Mouse (Mus musculus) embryonic facial prominence, embryonic 15.5 days (tissue): Measurements from ENCODE around the gene Amy1. TPM values are rescaled to one million over a fixed set of nuclear protein-coding genes. Genes with fewer than 3 reads are reported as not detected.
"Not testable (repeated sequence)": the region's sequence is repeated elsewhere in the genome, so short reads cannot be mapped to it uniquely, and the experiment has no call there.

Experiments
- ATAC-seq: fragments of 200-750 bp; cut with Nextera tagmentation; 2 replicates; pipeline ENCODE4 v1.8.0; 2017; ENCODE audit warnings: low read depth, moderate TSS enrichment; ENCODE audit not compliant: insufficient number of reproducible peaks, low FRiP score, low TSS enrichment
- H3K27ac ChIP-seq: fragments of 300-500 bp; sonication (generic); replicated peaks from 2 replicates; pipeline ENCODE4 v1.5.1; 2015; ENCODE audit warnings: mild to moderate bottlenecking, inconsistent platforms
- H3K27me3 ChIP-seq: fragments of 300-500 bp; sonication (generic); 2 replicates; pipeline ENCODE4 v1.6.1; 2015; ENCODE audit warnings: inconsistent platforms
- H3K36me3 ChIP-seq: fragments of 300-500 bp; sonication (generic); 2 replicates; pipeline ENCODE4 v1.6.1; 2015; ENCODE audit warnings: mild to moderate bottlenecking, inconsistent platforms
- H3K4me1 ChIP-seq: fragments of 300-500 bp; sonication (generic); 2 replicates; pipeline ENCODE4 v1.6.1; 2015; ENCODE audit warnings: inconsistent platforms
- H3K4me2 ChIP-seq: fragments of 300-500 bp; sonication (generic); replicated peaks from 2 replicates; pipeline ENCODE4 v1.6.1; 2015; ENCODE audit warnings: mild to moderate bottlenecking, inconsistent platforms
- H3K4me3 ChIP-seq: fragments of 300-500 bp; sonication (generic); replicated peaks from 2 replicates; pipeline ENCODE4 v1.5.1; 2015; ENCODE audit warnings: mild to moderate bottlenecking, inconsistent platforms
- H3K9ac ChIP-seq: fragments of 300-500 bp; sonication (generic); 2 replicates; pipeline ENCODE4 v1.6.1; 2015; ENCODE audit warnings: inconsistent platforms
- H3K9me3 ChIP-seq: fragments of 300-500 bp; sonication (generic); replicated peaks from 2 replicates; pipeline ENCODE4 v1.6.1; 2016; ENCODE audit warnings: inconsistent platforms
- WGBS: fragments of 180-500 bp; shearing (Covaris S2); methylation state at CpG from one replicate; pipeline ENCODE4 v1.1.7; 2015; 5-methylcytosine and 5-hydroxymethylcytosine counted together
- polyA plus RNA-seq: library from polyadenylated mRNA; unstranded; fragments of >200 nt; fragmentation: Nextera tagmentation; extraction: Ambion mirVana; gene quantifications from 2 replicates; pipeline ENCODE4 v1.2.1, GENCODE M21; 2015

The Amy1 gene
- polyA plus RNA-seq, 1 experiment from 2014 or later, result 1.8 TPM

DNA sequence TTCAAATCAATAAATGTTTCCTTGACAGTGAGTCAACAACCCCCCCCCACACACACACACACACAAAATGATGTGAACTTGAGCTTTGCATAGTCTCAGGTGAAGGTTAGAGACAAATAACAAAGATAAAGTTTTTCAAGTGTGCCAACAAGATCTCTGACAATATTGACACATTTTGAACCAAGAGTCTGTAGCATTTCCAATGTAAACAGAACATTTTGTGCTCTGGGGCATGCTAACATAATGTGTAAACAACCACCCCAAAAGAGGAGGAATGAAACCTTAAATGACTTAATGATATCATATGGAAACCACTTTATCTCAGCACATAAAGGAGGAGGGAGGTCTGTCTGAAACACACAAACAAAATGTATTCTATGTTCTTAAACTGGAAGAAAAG, 66.8 kb downstream of the Amy1 start:
- Histone ChIP-seq H3K27me3 (no peaks in the 10 kb centered on the region), H3K9ac (no peak overlapping the region), H3K36me3 (no peaks in the 10 kb centered on the region), H3K4me1 (no peaks in the 10 kb centered on the region), H3K27ac (no peak overlapping the region), H3K4me3 (no peak overlapping the region), H3K4me2 (no peak overlapping the region), H3K9me3 (no peaks in the 10 kb centered on the region)
- ATAC-seq, result no peak

GRCm38 (mm10) chr3:113532328-113532727, 74.2 kb downstream of the Amy1 start, which contains the start of gene Amy2a1:
Amy2a1 (minus strand) TSS chr3:113532428.
- H3K9ac ChIP-seq, H3K36me3 ChIP-seq, H3K4me2 ChIP-seq, H3K4me3 ChIP-seq, H3K27ac ChIP-seq, H3K4me1 ChIP-seq, ATAC-seq, H3K9me3 ChIP-seq, H3K27me3 ChIP-seq: not testable (repeated sequence)
- 81% methylated on average over 3 of the region's 3 CpGs for WGBS

Other genes with a start within 250 kb of the Amy1 start
- gene Amy2a1, start 74.3 kb downstream of the Amy1 start, polyA plus RNA-seq, result 0.27 TPM in 1 of 2 replicates, not detected in the other
- gene Rnpc3, start 23.4 kb upstream of the Amy1 start, polyA plus RNA-seq, result 32.8 and 33.2 TPM in 2 replicates